19 mouse cellular contexts compared by ENCODE assay signal in the genomic region with DNA sequence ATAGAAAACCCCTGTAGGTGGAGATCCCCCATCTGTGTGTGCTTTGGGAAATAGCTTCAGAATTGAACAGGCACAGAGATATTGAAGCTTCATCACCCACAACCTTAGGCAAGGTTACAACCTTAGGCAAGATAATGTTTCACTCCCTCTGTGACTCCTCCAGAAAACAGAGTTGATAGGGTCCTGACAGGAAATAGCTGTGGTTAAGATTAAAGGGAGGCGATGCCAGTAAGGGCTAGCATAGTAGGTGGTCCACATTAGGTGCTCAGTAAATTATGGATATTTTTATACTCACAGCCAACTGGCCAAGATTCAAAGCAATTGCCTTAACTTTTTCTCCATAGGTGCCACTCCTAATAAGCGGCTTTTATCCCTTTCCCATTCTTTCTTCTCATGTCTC.
"Had no signal": no experiment of that assay in that cellular context is flagged by ENCODE, and none has a peak within 500 bp of the region (broad histone marks: within the 10 kb centered on the region; RNA-seq: fewer than 3 reads in every experiment).

No protein-coding gene starts in this region.

- H3K9ac ChIP-seq: liver, embryonic 13.5 days; midbrain, embryonic 13.5 days; neural tube, embryonic 13.5 days; stomach, embryonic 15.5 days had no signal

- H3K27me3 ChIP-seq: liver, embryonic 13.5 days; midbrain, embryonic 13.5 days; neural tube, embryonic 13.5 days; stomach, embryonic 15.5 days had no signal

- H3K4me1 ChIP-seq: liver, embryonic 13.5 days; midbrain, embryonic 10.5 days; midbrain, embryonic 13.5 days; neural tube, embryonic 13.5 days; stomach, embryonic 15.5 days had no signal

- H3K36me3 ChIP-seq: liver, embryonic 13.5 days; midbrain, embryonic 10.5 days; midbrain, embryonic 13.5 days; neural tube, embryonic 13.5 days; stomach, embryonic 15.5 days had no signal

- H3K4me3 ChIP-seq: left cerebral cortex, adult 2 months; liver, embryonic 13.5 days; midbrain, embryonic 10.5 days; midbrain, embryonic 13.5 days; myocyte; neural tube, embryonic 13.5 days; stomach, embryonic 15.5 days had no signal

- H3K27ac ChIP-seq: left cerebral cortex, adult 2 months; liver, embryonic 13.5 days; midbrain, embryonic 10.5 days; midbrain, embryonic 13.5 days; neural tube, embryonic 13.5 days; stomach, embryonic 15.5 days had no signal

- H3K4me2 ChIP-seq: liver, embryonic 13.5 days; midbrain, embryonic 13.5 days; neural tube, embryonic 13.5 days; stomach, embryonic 15.5 days had no signal

- H3K9me3 ChIP-seq: liver, embryonic 13.5 days; midbrain, embryonic 10.5 days; midbrain, embryonic 13.5 days; neural tube, embryonic 13.5 days; stomach, embryonic 15.5 days had no signal

- DNase-seq: kidney, adult 18-20 months; kidney, postnatal 10 days; kidney, postnatal 36 days; layer of hippocampus, postnatal 36 days; liver, embryonic 13.5 days; lung, adult 2 months; lung, postnatal 14 days; lung, postnatal 4 days; retina, postnatal 1 day; right cerebral cortex, postnatal 25 days; spleen, adult 18-20 months; thymus, adult 18-20 months; thymus, postnatal 36 days had no signal
